Mouse (Mus musculus): ENCODE measurements around the gene Gm28729.

GRCm38 (mm10) chr9:96530674-96531081 lies 5.6 kb upstream of the Gm28729 start:
- TF ChIP-seq POLR2AphosphoS2 (IDR thresholded peaks at IDR 0.05; ENCODE audit: insufficient read length, low read depth) (no peak), MAX (IDR thresholded peaks at IDR 0.05; ENCODE audit: low read depth) (no peak), MYOG (IDR thresholded peaks at IDR 0.05; ENCODE audit: control insufficient read depth in 1 of 3, insufficient read depth in 1 of 3, insufficient read length in 2 of 3, low read depth in 2 of 3) (no peak), E2F4 (IDR thresholded peaks at IDR 0.05; ENCODE audit: insufficient read depth) (no peak), MYOD1 (IDR thresholded peaks at IDR 0.05; ENCODE audit: control insufficient read depth in 1 of 3, insufficient read length in 2 of 3, low read depth in 2 of 3) (no peak), POLR2A (IDR thresholded peaks at IDR 0.05; ENCODE audit: insufficient read length, low read depth) (no peak), TCF12 (IDR thresholded peaks at IDR 0.05; ENCODE audit: insufficient read depth, poor library complexity, severe bottlenecking) (no peak), USF1 (IDR thresholded peaks at IDR 0.05; ENCODE audit: low read depth) (peak; percentile 73), SRF (IDR thresholded peaks at IDR 0.05; ENCODE audit: control insufficient read depth, insufficient read length, low read depth) (no peak), REST (IDR thresholded peaks at IDR 0.05; ENCODE audit: insufficient read depth, insufficient read length) (no peak), TCF3 (IDR thresholded peaks at IDR 0.05; ENCODE audit: insufficient read length, low read depth) (no peak)

Data from myocyte (in vitro differentiated cells).